Mouse (Mus musculus): ENCODE results near the gene Fam57b.

DNA sequence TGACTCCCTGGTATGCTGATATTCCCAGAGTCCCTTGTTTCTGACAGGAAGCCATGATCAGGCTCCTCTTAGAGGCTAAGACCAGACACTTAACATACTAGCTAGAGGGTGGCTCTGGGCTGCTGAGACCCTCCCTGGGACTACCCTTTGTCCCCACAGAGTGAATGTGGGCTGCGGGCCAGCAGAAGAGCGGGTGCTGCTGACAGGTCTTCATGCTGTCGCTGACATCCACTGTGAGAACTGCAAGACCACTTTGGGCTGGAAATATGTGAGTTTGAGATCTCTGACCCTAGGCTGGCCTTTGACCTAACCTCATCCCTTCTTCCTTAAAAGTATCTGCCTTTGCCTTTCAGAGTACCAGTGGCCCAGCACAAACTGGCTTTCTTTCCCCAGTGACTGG is 19.3 kb upstream of the Fam57b start:
- TF ChIP-seq UBTF (IDR thresholded peaks at IDR 0.05; ENCODE audit: low read depth, low read length) (no peak), POLR2A (IDR thresholded peaks at IDR 0.05; ENCODE audit: low read depth, low read length) (no peak), CTCF (conservative IDR thresholded peaks at IDR 0.05 in 1 of 2, IDR thresholded peaks at IDR 0.05 in 1 of 2; ENCODE audit: low read depth in 2 of 2, low read length in 2 of 2) (no peak), RCOR1 (conservative IDR thresholded peaks at IDR 0.05; ENCODE audit: low read depth, low read length) (no peak), ELF1 (IDR thresholded peaks at IDR 0.05; ENCODE audit: low read depth, low read length) (no peak)
